Mouse (Mus musculus): ENCODE results near the gene Rps6kc1.
"Not testable (repeated sequence)": the region's sequence is repeated elsewhere in the genome, so short reads cannot be mapped to it uniquely, and the experiment has no call there.

The Rps6kc1 gene

GRCm38 (mm10) chr1:190911415-190912123 lies at the start of gene Rps6kc1:
Gene Rps6kc1, minus strand, starts transcription at chr1:190911770.
- peak; percentile 82 for DNase-seq

GRCm38 (mm10) chr1:190958821-190959220 lies 47.3 kb upstream of the Rps6kc1 start:
- DNase-seq, result no peak

- no peak for DNase-seq
These were observed 41.4 kb upstream of the Rps6kc1 start for GRCm38 (mm10) chr1:190953009-190953408.

GRCm38 (mm10) chr1:190951014-190951413 lies 39.4 kb upstream of the Rps6kc1 start:
- no peak for DNase-seq

DNA sequence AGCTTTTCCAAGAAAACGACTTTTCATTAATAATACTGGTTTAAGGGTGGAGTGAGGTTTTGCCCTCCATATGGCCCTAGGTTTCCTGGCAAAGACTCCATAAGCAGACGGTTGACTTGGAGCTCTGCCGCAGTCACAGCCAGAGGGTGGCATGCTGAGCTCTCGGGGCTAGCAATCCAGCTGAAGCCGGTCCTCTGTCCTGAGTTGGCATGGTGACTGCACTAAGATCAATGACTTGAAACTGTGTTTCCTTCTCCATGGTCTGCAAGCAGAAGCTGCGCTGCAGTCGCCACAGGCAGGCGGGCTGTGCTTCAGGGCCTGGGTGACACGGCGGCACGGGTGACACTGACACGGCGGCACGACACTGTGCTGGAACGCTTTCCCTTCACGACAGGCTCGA lies 37.3 kb upstream of the Rps6kc1 start:
- DNase-seq, result no peak

DNA sequence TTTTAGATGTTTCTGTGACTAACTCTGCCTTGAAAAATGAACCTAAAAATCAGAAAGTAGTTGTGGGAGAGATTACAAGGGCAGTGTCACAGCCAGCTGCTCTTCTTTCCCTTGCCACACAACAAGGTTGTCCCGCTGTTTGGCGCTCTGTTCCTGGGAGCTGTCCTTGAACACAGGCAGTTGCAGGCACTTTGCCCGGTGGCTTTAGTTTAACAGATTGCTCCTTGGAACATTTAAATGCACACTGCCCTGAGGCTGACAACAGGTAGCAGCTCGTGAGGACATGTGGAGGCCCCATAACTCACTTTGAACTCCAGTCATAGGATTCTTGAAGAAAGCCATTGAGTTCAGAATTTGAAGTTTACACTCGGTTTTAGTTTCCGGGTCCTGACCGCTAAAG lies 36.9 kb upstream of the Rps6kc1 start:
- no peak for DNase-seq

GRCm38 (mm10) chr1:190947986-190948385 lies 36.4 kb upstream of the Rps6kc1 start:
- DNase-seq, result no peak

- DNase-seq, result peak; percentile 79
These were observed 32.7 kb upstream of the Rps6kc1 start for GRCm38 (mm10) chr1:190944109-190944760.

DNA sequence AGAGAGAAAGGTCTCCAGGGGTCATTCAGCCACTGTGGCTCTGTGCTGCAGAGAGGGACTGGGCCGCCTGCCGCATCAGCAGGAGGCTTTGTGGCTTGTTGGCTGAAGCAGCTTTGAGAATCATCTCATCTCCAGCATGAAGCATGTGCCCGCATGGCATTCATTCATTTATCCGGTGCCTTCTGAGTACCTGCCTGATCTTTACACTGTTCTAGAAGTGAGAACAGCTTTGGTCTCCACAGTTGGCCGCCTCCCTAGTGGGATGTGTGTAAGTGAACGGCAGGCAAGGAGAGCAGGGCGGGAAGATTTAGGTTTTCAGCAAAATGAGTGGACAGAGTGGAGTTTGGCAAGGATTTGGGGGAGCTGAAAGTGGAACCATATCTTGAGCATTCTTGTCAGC lies 28.2 kb upstream of the Rps6kc1 start:
- no peak for DNase-seq

DNA sequence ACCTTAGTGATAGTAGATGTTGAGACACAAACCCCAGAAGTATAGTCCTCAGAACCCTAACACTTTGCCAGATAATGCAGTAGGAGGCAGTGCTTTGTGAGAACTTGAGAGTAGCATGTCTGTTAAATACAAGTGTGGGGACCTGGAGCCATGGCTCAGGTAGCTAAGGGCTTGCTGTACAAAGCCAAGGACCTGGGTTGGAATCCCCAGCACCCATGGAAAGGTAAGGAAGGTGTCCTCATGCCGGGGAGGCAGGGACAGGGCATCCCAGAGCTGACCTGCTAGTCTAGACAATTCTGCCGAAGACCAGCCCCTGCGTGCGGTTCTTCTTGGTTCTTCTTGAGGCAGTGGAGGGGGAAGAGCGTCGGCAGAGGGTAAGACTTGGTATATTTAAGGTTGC lies 18.6 kb upstream of the Rps6kc1 start:
- no peak for DNase-seq

DNA sequence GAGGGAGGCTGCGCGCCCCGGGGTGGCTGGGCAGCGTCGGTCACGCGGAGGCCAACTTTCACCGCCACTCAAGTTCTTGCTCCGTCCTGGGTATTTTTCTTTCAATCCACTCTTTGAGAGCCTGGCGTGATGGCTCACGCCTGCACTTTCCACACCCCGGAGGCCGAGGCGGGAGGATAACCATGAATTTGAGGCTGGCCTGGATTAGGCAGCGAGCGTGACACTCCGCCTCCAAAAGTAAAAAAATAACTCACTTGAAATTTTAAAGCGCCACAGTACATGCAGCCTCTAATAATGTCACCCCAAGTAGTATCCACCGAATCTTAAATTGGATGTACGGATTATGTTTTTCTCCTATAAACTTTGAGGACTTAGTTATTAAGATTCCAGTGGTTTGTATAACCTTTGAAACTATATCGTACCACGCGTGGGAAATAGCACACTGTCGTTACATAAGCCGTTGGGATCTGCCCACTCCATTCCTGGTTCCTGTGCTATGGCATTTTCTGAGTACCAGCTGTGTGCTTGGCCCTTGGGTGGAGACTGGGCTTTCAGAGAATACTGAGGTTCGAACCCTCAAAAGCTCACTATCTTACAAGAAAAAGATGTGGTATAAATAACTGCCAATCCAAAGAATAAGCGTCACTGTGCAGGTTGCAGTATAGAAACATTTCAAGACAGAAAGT lies 17.6 kb upstream of the Rps6kc1 start:
- DNase-seq, result peak; percentile 52

- DNase-seq, result peak; percentile 98
These were observed 16.9 kb upstream of the Rps6kc1 start for GRCm38 (mm10) chr1:190928370-190929009.

- DNase-seq, result no peak
These were observed 16.3 kb upstream of the Rps6kc1 start for GRCm38 (mm10) chr1:190927751-190928369.

DNA sequence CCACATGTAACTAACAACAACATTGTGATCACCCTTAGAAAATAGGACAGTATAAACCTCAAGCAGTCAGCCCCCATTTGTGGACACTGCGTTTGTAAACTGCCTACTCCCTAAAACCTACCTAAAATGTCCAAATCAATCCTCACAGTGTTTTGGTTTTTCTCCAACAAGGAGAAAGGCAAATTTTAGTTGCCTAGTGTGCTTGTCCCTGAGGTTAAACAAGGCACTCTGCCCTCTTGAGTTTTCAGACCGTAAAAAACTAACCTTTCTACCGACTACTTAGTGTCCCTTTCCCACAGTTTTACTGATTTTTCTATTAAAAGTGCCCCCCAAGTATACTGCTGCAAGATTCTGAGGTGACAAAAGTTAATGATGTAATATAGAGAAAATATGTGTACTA lies 15.7 kb upstream of the Rps6kc1 start:
- no peak for DNase-seq

DNA sequence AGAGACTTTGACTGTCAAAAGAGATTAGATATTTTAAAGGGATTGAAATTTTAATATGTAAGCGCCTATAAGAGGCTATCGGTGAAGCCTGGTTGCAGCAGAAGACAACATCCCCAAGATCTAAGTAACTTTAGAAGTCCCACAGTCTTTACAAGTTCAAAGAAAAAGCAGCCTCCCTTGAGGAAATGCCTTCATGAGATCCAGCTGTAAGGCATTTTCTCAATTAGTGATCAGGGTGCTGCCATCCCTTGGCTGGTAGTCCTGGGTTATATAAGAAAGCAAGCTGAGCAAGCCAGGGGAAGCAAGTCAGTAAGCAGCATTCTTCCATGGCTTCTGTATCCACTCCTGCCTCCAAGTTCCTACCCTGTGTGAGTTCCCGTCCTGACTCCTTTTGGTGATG lies 13.2 kb upstream of the Rps6kc1 start, which contains the start of gene Angel2:
Angel2 (plus strand) TSS at position 301 of the 400 bp plus-strand sequence.
- not testable (repeated sequence) for DNase-seq

DNA sequence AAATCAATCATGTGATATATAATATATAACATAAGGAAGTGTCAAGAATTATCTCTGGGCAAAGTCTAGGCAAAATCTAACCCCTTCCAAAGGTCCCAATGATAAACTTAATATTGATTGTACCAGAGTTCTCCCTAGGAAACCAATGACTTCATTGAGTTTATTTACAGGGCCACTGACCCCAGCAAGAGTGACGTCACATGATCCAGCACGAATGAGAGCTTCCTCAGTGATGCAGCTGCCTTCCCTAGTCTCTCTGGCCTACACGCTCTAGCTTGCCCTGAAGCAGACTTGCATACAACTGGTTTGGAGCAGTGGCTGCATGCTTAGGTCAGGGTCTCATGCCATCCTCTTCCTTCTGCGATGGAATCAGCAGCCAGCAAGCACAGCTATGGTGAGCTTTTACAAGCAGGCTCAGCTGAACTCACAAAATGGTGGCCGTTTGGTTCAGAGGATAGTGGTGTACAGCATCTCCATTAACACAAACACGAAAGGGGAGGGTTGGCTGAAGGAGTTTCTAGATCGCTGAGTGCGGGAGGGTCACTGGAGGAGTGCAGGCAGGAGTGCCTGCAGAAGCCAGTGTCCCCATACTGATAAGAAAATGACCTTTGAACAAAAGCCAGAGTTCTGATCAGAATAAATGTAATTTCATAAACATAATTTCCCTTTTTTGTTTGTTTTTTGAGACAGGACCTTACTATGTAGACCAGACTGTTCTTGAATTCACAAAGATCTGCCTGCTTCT lies 8.3 kb upstream of the Rps6kc1 start:
- DNase-seq, result no peak

- DNase-seq, result no peak
These were observed 7.4 kb upstream of the Rps6kc1 start for GRCm38 (mm10) chr1:190918938-190919337.

DNA sequence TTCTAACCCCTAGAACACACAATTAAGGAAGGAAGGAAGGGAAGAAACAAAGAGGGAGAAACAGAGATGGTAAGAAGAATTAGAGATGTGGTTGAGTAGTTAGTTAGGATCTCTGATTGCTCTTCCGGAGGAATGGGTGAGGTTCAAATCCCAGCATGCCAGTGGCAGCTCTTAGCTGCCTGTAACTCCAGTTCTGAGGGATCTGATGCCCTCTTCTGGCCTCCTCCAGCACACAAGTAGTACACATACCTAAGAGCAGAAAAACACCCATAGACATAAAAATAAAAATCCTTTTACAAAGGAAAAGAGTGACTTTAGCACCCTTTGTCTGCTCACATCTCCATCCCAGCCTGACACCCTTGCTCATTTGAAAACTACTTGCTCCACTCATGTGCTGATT lies 1.1 kb upstream of the Rps6kc1 start:
- DNase-seq, result no peak

- no peak for DNase-seq
These were observed 734 bp downstream of the Rps6kc1 start for GRCm38 (mm10) chr1:190910836-190911235.

DNA sequence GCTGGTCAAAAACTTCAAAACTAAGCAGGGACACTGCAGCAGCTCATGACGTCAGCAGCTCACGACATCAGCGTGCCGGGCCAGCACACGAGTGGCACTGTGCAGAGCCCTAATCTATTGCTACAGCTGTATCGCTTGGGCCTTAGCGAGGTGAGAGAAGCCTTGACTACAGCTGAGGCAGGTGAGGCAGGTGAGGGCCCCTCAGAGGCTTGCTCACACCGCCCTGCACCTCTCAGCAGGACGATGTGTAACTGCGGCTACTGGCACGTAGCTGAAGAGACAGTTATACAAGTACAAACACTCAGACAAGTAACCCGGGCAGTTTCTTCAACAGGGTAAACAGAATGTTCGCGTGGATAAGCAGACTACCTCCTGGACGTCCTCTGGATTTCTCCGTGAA lies 6.9 kb downstream of the Rps6kc1 start:
- no peak for DNase-seq

DNA sequence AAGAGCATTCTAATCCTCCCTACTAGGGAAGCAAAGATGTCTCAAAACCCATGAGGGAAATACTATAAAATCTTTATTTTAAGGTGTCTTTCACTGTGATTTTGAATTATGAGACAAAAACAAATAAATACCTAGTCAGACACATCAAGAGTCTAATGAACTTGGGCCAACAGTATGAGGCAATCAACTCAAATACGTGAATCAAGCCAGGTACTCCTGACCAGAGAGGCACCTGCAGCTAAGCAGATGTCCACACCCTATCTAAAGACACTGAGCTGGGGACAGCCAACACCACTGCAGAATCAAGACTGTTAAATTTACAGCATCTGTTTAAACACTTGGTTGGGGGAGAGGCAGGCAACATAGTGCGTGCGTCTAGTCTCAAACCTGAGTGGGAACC lies 7.4 kb downstream of the Rps6kc1 start:
- no peak for DNase-seq

GRCm38 (mm10) chr1:190901082-190901481 lies 10.5 kb downstream of the Rps6kc1 start:
- DNase-seq, result no peak
